Mouse (Mus musculus) heart, embryonic 16.5 days (tissue): ENCODE measurements around the gene Ifnk. TPM values are rescaled to one million over a fixed set of nuclear protein-coding genes. Genes with fewer than 3 reads are reported as not detected.

ENCODE experiments used
- ATAC-seq: fragments of 200-750 bp; cut with Nextera tagmentation; replicated peaks from 2 replicates; pipeline ENCODE4 v1.8.0; 2017; ENCODE audit warnings: moderate number of reproducible peaks; ENCODE audit not compliant: insufficient read depth, low FRiP score; ENCODE audit errors: extremely low read depth
- H3K27ac ChIP-seq: fragments of 300-500 bp; sonication (generic); 2 replicates; pipeline ENCODE4 v1.5.1; 2014; ENCODE audit warnings: mild to moderate bottlenecking, low read length, control low read depth, moderate library complexity
- H3K27me3 ChIP-seq: fragments of 300-500 bp; sonication (generic); 2 replicates; pipeline ENCODE4 v1.6.1; 2014; ENCODE audit warnings: low read length, mixed read lengths; ENCODE audit not compliant: control insufficient read depth, insufficient read depth
- H3K36me3 ChIP-seq: fragments of 300-500 bp; sonication (generic); 2 replicates; pipeline ENCODE4 v1.6.1; 2014; ENCODE audit not compliant: control insufficient read depth, insufficient read depth
- H3K4me1 ChIP-seq: fragments of 300-500 bp; sonication (generic); 2 replicates; pipeline ENCODE4 v1.6.1; 2014; ENCODE audit warnings: low read length, mixed read lengths; ENCODE audit not compliant: control insufficient read depth, insufficient read depth
- H3K4me2 ChIP-seq: fragments of 300-500 bp; sonication (generic); 2 replicates; pipeline ENCODE4 v1.6.1; 2014; ENCODE audit warnings: low read depth, mild to moderate bottlenecking, control low read depth, low read length
- H3K4me3 ChIP-seq: fragments of 300-500 bp; sonication (generic); 2 replicates; pipeline ENCODE4 v1.5.1; 2014; ENCODE audit warnings: mild to moderate bottlenecking, control low read depth, low read length
- H3K9ac ChIP-seq: fragments of 300-500 bp; sonication (generic); 2 replicates; pipeline ENCODE4 v1.6.1; 2014; ENCODE audit warnings: low read length, control low read depth
- H3K9me3 ChIP-seq: fragments of 300-500 bp; sonication (generic); replicated peaks from 2 replicates; pipeline ENCODE4 v1.6.1; 2016; ENCODE audit warnings: low read length; ENCODE audit not compliant: control insufficient read depth
- WGBS: fragments of 180-500 bp; shearing (Covaris S2); extraction: QIAGEN DNeasy Blood & Tissue Kit; methylation state at CpG from one replicate; pipeline ENCODE4 v1.1.7; 2014; 5-methylcytosine and 5-hydroxymethylcytosine counted together
- polyA plus RNA-seq: library from polyadenylated mRNA; unstranded; fragments of >200 nt; fragmentation: Nextera tagmentation; extraction: Ambion mirVana; gene quantifications from 2 replicates; pipeline ENCODE4 v1.2.1, GENCODE M21; 2015

Ifnk gene
- polyA plus RNA-seq, 1 experiment from 2014 or later = 0.18 TPM

- H3K27me3 ChIP-seq = no peaks in the 10 kb centered on the region
- H3K4me2 ChIP-seq = no peak overlapping the region
- no peak overlapping the region for H3K27ac ChIP-seq
- 91% methylated on average over 8 of the region's 8 CpGs for WGBS
- no peak overlapping the region for H3K9ac ChIP-seq
- ATAC-seq = no peak
- H3K36me3 ChIP-seq = no peaks in the 10 kb centered on the region
- H3K4me1 ChIP-seq = no peaks in the 10 kb centered on the region
- no peak overlapping the region for H3K4me3 ChIP-seq
- H3K9me3 ChIP-seq = no peaks in the 10 kb centered on the region
These were observed 31.3 kb upstream of the Ifnk start for GRCm38 (mm10) chr4:35120575-35120974.

GRCm38 (mm10) chr4:35121060-35121459 lies 30.8 kb upstream of the Ifnk start:
- no peak overlapping the region for H3K9ac ChIP-seq
- H3K4me1 ChIP-seq = no peaks in the 10 kb centered on the region
- H3K4me2 ChIP-seq = no peak overlapping the region
- no peak overlapping the region for H3K27ac ChIP-seq
- H3K9me3 ChIP-seq = no peaks in the 10 kb centered on the region
- no peak for ATAC-seq
- H3K27me3 ChIP-seq = no peaks in the 10 kb centered on the region
- WGBS = 63% methylated on average over 12 of the region's 12 CpGs
- H3K4me3 ChIP-seq = no peak overlapping the region
- no peaks in the 10 kb centered on the region for H3K36me3 ChIP-seq

- no peaks in the 10 kb centered on the region for H3K9me3 ChIP-seq
- H3K4me3 ChIP-seq = no peak overlapping the region
- no peak for ATAC-seq
- no peak overlapping the region for H3K4me2 ChIP-seq
- H3K27me3 ChIP-seq = no peaks in the 10 kb centered on the region
- no peak overlapping the region for H3K27ac ChIP-seq
- H3K9ac ChIP-seq = no peak overlapping the region
- 86% methylated on average over 5 of the region's 5 CpGs for whole genome bisulfite sequencing
- H3K36me3 ChIP-seq = no peaks in the 10 kb centered on the region
- no peaks in the 10 kb centered on the region for H3K4me1 ChIP-seq
These were observed 28.8 kb upstream of the Ifnk start for GRCm38 (mm10) chr4:35123087-35123486.

- WGBS = 76% methylated on average over 11 of the region's 11 CpGs
- ATAC-seq = no peak
- Histone ChIP-seq H3K27ac (no peak overlapping the region), H3K27me3 (no peaks in the 10 kb centered on the region), H3K36me3 (no peaks in the 10 kb centered on the region), H3K9me3 (no peaks in the 10 kb centered on the region), H3K4me1 (no peaks in the 10 kb centered on the region), H3K4me2 (no peak overlapping the region), H3K4me3 (no peak overlapping the region), H3K9ac (no peak overlapping the region)
These were observed 27.8 kb upstream of the Ifnk start for GRCm38 (mm10) chr4:35124027-35124426.

- H3K4me1 ChIP-seq = no peaks in the 10 kb centered on the region; the same call in 1 of the 2 replicates
- H3K27me3 ChIP-seq = no peaks in the 10 kb centered on the region
- no peak overlapping the region for H3K4me3 ChIP-seq
- WGBS = 33% methylated on average over 5 of the region's 6 CpGs
- no peak for ATAC-seq
- H3K36me3 ChIP-seq = no peaks in the 10 kb centered on the region
- no peak overlapping the region for H3K9ac ChIP-seq
- H3K9me3 ChIP-seq = no peaks in the 10 kb centered on the region
- H3K27ac ChIP-seq = no peak overlapping the region
- no peak overlapping the region for H3K4me2 ChIP-seq
These were observed 26.5 kb upstream of the Ifnk start for GRCm38 (mm10) chr4:35125299-35125777.

GRCm38 (mm10) chr4:35126776-35127175 lies 25.1 kb upstream of the Ifnk start:
- no peaks in the 10 kb centered on the region for H3K27me3 ChIP-seq
- 84% methylated on average over 9 of the region's 9 CpGs for WGBS
- no peak overlapping the region for H3K4me3 ChIP-seq

GRCm38 (mm10) chr4:35127759-35128158 lies 24.1 kb upstream of the Ifnk start:
- WGBS = 58% methylated on average over 6 of the region's 6 CpGs
- H3K9me3 ChIP-seq = no peaks in the 10 kb centered on the region
- H3K27ac ChIP-seq = no peak overlapping the region

More at GRCm38 (mm10) chr4:35126776-35127175, 25.1 kb upstream of the Ifnk start:
- no peak overlapping the region for H3K9ac ChIP-seq
- no peak overlapping the region for H3K4me2 ChIP-seq
- H3K27ac ChIP-seq = no peak overlapping the region
- H3K36me3 ChIP-seq = no peaks in the 10 kb centered on the region
- H3K9me3 ChIP-seq = no peaks in the 10 kb centered on the region
- ATAC-seq = no peak
- H3K4me1 ChIP-seq = no peaks in the 10 kb centered on the region; the same call in 1 of the 2 replicates

GRCm38 (mm10) chr4:35130411-35130948 lies 21.4 kb upstream of the Ifnk start:
- Histone ChIP-seq H3K27me3 (no peaks in the 10 kb centered on the region), H3K9me3 (no peaks in the 10 kb centered on the region), H3K36me3 (no peaks in the 10 kb centered on the region), H3K4me3 (no peak overlapping the region), H3K9ac (no peak overlapping the region), H3K4me1 (no peaks in the 10 kb centered on the region; the same call in 1 of the 2 replicates), H3K4me2 (no peak overlapping the region), H3K27ac (no peak overlapping the region)
- 46% methylated on average over 6 of the region's 6 CpGs for WGBS
- peak; percentile 51; the same call in 1 of the 2 replicates for ATAC-seq

More at GRCm38 (mm10) chr4:35127759-35128158, 24.1 kb upstream of the Ifnk start:
- H3K36me3 ChIP-seq = no peaks in the 10 kb centered on the region
- no peak for ATAC-seq
- H3K27me3 ChIP-seq = no peaks in the 10 kb centered on the region
- H3K9ac ChIP-seq = no peak overlapping the region
- no peak overlapping the region for H3K4me2 ChIP-seq
- no peak overlapping the region for H3K4me3 ChIP-seq
- no peaks in the 10 kb centered on the region; the same call in 1 of the 2 replicates for H3K4me1 ChIP-seq

- Histone ChIP-seq H3K27me3 (no peaks in the 10 kb centered on the region), H3K4me3 (no peak overlapping the region), H3K4me1 (no peaks in the 10 kb centered on the region; the same call in 1 of the 2 replicates), H3K4me2 (no peak overlapping the region), H3K9ac (no peak overlapping the region), H3K9me3 (no peaks in the 10 kb centered on the region), H3K27ac (no peak overlapping the region), H3K36me3 (no peaks in the 10 kb centered on the region)
- no peak for ATAC-seq
- 94% methylated on average over 4 of the region's 4 CpGs for WGBS
These were observed 20.3 kb upstream of the Ifnk start for GRCm38 (mm10) chr4:35131592-35131991.
